Mouse (Mus musculus): ENCODE results near the gene A930017K11Rik. TPM values are rescaled to one million over a fixed set of nuclear protein-coding genes. Genes with fewer than 3 reads are reported as not detected.

The A930017K11Rik gene
- total and polyA plus RNA-seq, 3 experiments: 0.27 to 0.61 (median 0.37) TPM

- intact Hi-C loops (cut with DNase I): no loop called here
- H3K36me3 ChIP-seq (ENCODE audit: control insufficient read depth, insufficient read depth, low read length): no peaks in the 10 kb centered on the region
- peak overlapping the region; percentile 55 for H3K27ac ChIP-seq
- no peak overlapping the region for H3K4me3 ChIP-seq
- H3K27me3 ChIP-seq (ENCODE audit: control insufficient read depth, insufficient read depth, low read length): peaks cover under 1% of the 10 kb centered on the region; the same call in 1 of the 2 replicates
- no peak overlapping the region for H3K9ac ChIP-seq (ENCODE audit: low read depth, low read length)
- H3K4me1 ChIP-seq (ENCODE audit: control insufficient read depth, insufficient read depth, low read length): peaks cover 4% of the 10 kb centered on the region; the same call in 1 of the 2 replicates
- no peaks in the 10 kb centered on the region for H3K79me2 ChIP-seq (replicated peaks; ENCODE audit: control insufficient read depth, insufficient read depth, low read length)
- no peak for DNase-seq
- 62% methylated on average over 7 of the region's 7 CpGs for WGBS
- TF ChIP-seq CTCF (IDR thresholded peaks at IDR 0.05): no peak
- TF ChIP-seq EP300 (IDR thresholded peaks at IDR 0.05; ENCODE audit: insufficient read depth, low read depth, low read length): no peak
- TF ChIP-seq POLR2A (IDR thresholded peaks at IDR 0.05; ENCODE audit: insufficient read depth, low read depth, low read length): no peak
These were observed 6.0 kb downstream of the A930017K11Rik start for GRCm38 (mm10) chr17:25946349-25946748.

- 50% methylated on average over 9 of the region's 9 CpGs for WGBS
- H3K79me2 ChIP-seq (replicated peaks; ENCODE audit: control insufficient read depth, insufficient read depth, low read length): no peaks in the 10 kb centered on the region
- H3K27me3 ChIP-seq (ENCODE audit: control insufficient read depth, insufficient read depth, low read length): no peaks in the 10 kb centered on the region
- H3K36me3 ChIP-seq (ENCODE audit: control insufficient read depth, insufficient read depth, low read length): no peaks in the 10 kb centered on the region
- DNase-seq: peak; percentile 48 to 73
- TF ChIP-seq EP300 (IDR thresholded peaks at IDR 0.05; ENCODE audit: insufficient read depth, low read depth, low read length): no peak
- no peak for TF ChIP-seq POLR2A (IDR thresholded peaks at IDR 0.05; ENCODE audit: insufficient read depth, low read depth, low read length)
- TF ChIP-seq CTCF (IDR thresholded peaks at IDR 0.05): no peak
- H3K27ac ChIP-seq: peak overlapping the region; percentile 57
- intact Hi-C loops (cut with DNase I): no loop called here
- H3K4me1 ChIP-seq (ENCODE audit: control insufficient read depth, insufficient read depth, low read length): peaks cover 5% of the 10 kb centered on the region
- H3K9ac ChIP-seq (ENCODE audit: low read depth, low read length): no peak overlapping the region; the same call in 1 of the 2 replicates
- no peak overlapping the region for H3K4me3 ChIP-seq
These were observed 6.7 kb downstream of the A930017K11Rik start for GRCm38 (mm10) chr17:25945517-25946155.

- Histone ChIP-seq H3K79me2 (replicated peaks; ENCODE audit: control insufficient read depth, insufficient read depth, low read length) (no peaks in the 10 kb centered on the region), H3K36me3 (ENCODE audit: control insufficient read depth, insufficient read depth, low read length) (no peaks in the 10 kb centered on the region), H3K27me3 (ENCODE audit: control insufficient read depth, insufficient read depth, low read length) (no peaks in the 10 kb centered on the region), H3K9ac (ENCODE audit: low read depth, low read length) (no peak within 1 kb of the TSS; the same call in 1 of the 2 replicates), H3K27ac (peak within 1 kb of the TSS; percentile 57), H3K4me1 (ENCODE audit: control insufficient read depth, insufficient read depth, low read length) (peaks cover 5% of the 10 kb centered on the region), H3K4me3 (no peak within 1 kb of the TSS)
- DNase-seq: no peak
- intact Hi-C loops (cut with DNase I): loop anchor here (5.0 kb wide), 1 partner anchor 52 kb away; no protein-coding TSS in a partner anchor
- WGBS: 40% methylated on average over 6 of the region's 6 CpGs
- no peak for TF ChIP-seq POLR2A (IDR thresholded peaks at IDR 0.05; ENCODE audit: insufficient read depth, low read depth, low read length)
- TF ChIP-seq CTCF (IDR thresholded peaks at IDR 0.05): no peak
These were observed 7.8 kb downstream of the A930017K11Rik start, which contains the start of the genes Pigq and Nhlrc4 for GRCm38 (mm10) chr17:25944366-25945163. Gene Pigq (minus strand): TSS chr17:25944936. Gene Nhlrc4 (minus strand): TSS chr17:25944961.

- Histone ChIP-seq H3K9ac (ENCODE audit: low read depth, low read length) (no peak overlapping the region), H3K79me2 (replicated peaks; ENCODE audit: control insufficient read depth, insufficient read depth, low read length) (no peaks in the 10 kb centered on the region), H3K36me3 (ENCODE audit: control insufficient read depth, insufficient read depth, low read length) (no peaks in the 10 kb centered on the region), H3K27me3 (ENCODE audit: control insufficient read depth, insufficient read depth, low read length) (no peaks in the 10 kb centered on the region), H3K4me3 (no peak overlapping the region), H3K27ac (no peak overlapping the region), H3K4me1 (ENCODE audit: control insufficient read depth, insufficient read depth, low read length) (peaks cover 5% of the 10 kb centered on the region)
- TF ChIP-seq CTCF (IDR thresholded peaks at IDR 0.05) (no peak), EP300 (IDR thresholded peaks at IDR 0.05; ENCODE audit: insufficient read depth, low read depth, low read length) (no peak), POLR2A (IDR thresholded peaks at IDR 0.05; ENCODE audit: insufficient read depth, low read depth, low read length) (no peak)
- WGBS: 72% methylated on average over 9 of the region's 9 CpGs
- intact Hi-C loops (cut with DNase I): loop anchor here (5.0 kb wide), 1 partner anchor 51 kb away; no protein-coding TSS in a partner anchor
- no peak for DNase-seq
These were observed 8.6 kb downstream of the A930017K11Rik start for GRCm38 (mm10) chr17:25943769-25944168.

- WGBS: 84% methylated on average over 3 of the region's 3 CpGs
- no peaks in the 10 kb centered on the region for H3K27me3 ChIP-seq (ENCODE audit: control insufficient read depth, insufficient read depth, low read length)
- H3K9ac ChIP-seq (ENCODE audit: low read depth, low read length): no peak overlapping the region
- H3K36me3 ChIP-seq (ENCODE audit: control insufficient read depth, insufficient read depth, low read length): no peaks in the 10 kb centered on the region
- H3K79me2 ChIP-seq (replicated peaks; ENCODE audit: control insufficient read depth, insufficient read depth, low read length): no peaks in the 10 kb centered on the region
- intact Hi-C loops (cut with DNase I): loop anchor here (5.0 kb wide), 1 partner anchor 51 kb away; no protein-coding TSS in a partner anchor
- peaks cover 5% of the 10 kb centered on the region for H3K4me1 ChIP-seq (ENCODE audit: control insufficient read depth, insufficient read depth, low read length)
- TF ChIP-seq POLR2A (IDR thresholded peaks at IDR 0.05; ENCODE audit: insufficient read depth, low read depth, low read length) (no peak), CTCF (IDR thresholded peaks at IDR 0.05) (no peak), EP300 (IDR thresholded peaks at IDR 0.05; ENCODE audit: insufficient read depth, low read depth, low read length) (no peak)
- no peak overlapping the region for H3K4me3 ChIP-seq
- H3K27ac ChIP-seq: no peak overlapping the region
- DNase-seq: no peak
These were observed 9.1 kb downstream of the A930017K11Rik start for GRCm38 (mm10) chr17:25943221-25943620.

All from heart, adult 2 months (tissue).